Mouse (Mus musculus): ENCODE results near the gene Cers2.

Gene Cers2

GRCm38 (mm10) chr3:95289419-95289818 is 25.2 kb upstream of the Cers2 start:
- DNase-seq (ENCODE audit: low read depth, low spot score), result no peak

GRCm38 (mm10) chr3:95290156-95290555 is 24.4 kb upstream of the Cers2 start:
- DNase-seq (ENCODE audit: low read depth, low spot score), result peak; percentile 56

DNA sequence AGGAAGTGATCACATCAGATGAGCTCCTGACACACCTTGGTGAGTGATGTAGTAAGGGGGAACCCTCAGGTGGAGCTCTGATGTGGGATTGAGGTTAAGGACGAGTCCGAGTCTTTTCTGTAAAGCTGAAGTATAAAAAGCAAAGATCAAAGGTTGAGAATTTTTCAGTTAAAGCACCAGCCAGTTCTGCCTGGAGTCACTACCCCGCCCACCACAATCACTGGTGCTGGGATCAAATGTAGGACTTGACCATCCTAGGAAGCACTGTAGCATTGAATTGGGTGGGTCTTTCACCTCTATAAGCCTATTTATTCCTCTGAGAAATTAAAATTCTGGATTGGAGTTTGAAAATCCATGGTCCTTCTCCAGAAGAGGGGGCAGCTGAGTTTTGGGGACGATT is 23.6 kb upstream of the Cers2 start:
- DNase-seq (ENCODE audit: low read depth, low spot score), result no peak

- DNase-seq (ENCODE audit: low read depth, low spot score), result no peak
Measured at GRCm38 (mm10) chr3:95292899-95293298, 21.7 kb upstream of the Cers2 start.

- DNase-seq (ENCODE audit: low read depth, low spot score), result no peak
Measured at GRCm38 (mm10) chr3:95293537-95293936, 21.1 kb upstream of the Cers2 start.

GRCm38 (mm10) chr3:95294316-95294715 is 20.3 kb upstream of the Cers2 start:
- DNase-seq (ENCODE audit: low read depth, low spot score), result no peak

- DNase-seq (ENCODE audit: low read depth, low spot score), result no peak
Measured at GRCm38 (mm10) chr3:95294718-95295117, 19.9 kb upstream of the Cers2 start.

- peak; percentile 63 for DNase-seq (ENCODE audit: low read depth, low spot score)
Measured at GRCm38 (mm10) chr3:95295321-95296102, 19.1 kb upstream of the Cers2 start.

DNA sequence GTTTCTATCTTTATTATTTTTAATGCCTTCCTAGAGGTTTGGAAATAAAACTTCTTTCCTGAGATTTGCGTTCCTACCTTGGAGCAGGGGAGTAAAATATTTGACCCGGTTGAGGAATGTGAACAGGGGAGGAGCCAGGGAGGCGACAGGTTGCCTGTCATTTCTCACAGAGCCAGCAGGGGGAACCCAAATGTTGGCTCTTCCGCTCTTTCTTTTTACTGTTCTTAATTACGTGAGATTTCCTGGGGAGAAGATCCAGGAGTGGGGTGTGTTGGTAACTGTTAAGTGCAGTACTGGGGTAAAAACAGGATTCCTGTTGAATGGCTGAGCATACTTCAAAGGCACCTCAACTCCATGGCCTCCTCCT is 18.5 kb upstream of the Cers2 start:
- peak; percentile 88 for DNase-seq (ENCODE audit: low read depth, low spot score)

GRCm38 (mm10) chr3:95298018-95298417 is 16.6 kb upstream of the Cers2 start:
- DNase-seq (ENCODE audit: low read depth, low spot score), result no peak

GRCm38 (mm10) chr3:95301204-95301796 is 13.3 kb upstream of the Cers2 start:
- no peak for DNase-seq (ENCODE audit: low read depth, low spot score)

- no peak for DNase-seq (ENCODE audit: low read depth, low spot score)
Measured at GRCm38 (mm10) chr3:95306244-95306643, 8.3 kb upstream of the Cers2 start.

- DNase-seq (ENCODE audit: low read depth, low spot score), result no peak
Measured at GRCm38 (mm10) chr3:95307100-95307499, 7.5 kb upstream of the Cers2 start, which contains the start of gene Anxa9. Anxa9 (minus strand) TSS chr3:95307176.

DNA sequence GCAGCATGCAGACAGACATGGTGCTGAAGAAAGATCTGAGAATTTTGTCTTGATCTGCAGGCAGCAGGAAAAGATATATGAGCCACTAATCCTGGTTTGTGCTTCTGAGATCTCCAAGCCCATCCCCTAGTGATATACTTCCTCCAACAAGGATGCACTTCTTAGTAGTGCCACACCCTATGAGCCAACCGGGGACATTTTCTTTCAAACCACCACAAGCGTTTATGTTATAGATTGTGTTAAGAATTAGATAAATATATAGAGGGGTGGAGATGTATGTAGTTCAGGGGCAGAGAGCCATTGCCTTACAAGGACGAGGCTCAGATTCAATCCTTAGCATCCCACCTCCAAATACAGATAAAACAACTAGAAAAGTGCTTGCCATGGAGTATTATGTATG is 4.1 kb upstream of the Cers2 start:
- no peak for DNase-seq (ENCODE audit: low read depth, low spot score)

- DNase-seq (ENCODE audit: low read depth, low spot score), result peak; percentile 85
Measured at GRCm38 (mm10) chr3:95310968-95311882, 3.4 kb upstream of the Cers2 start.

- DNase-seq (ENCODE audit: low read depth, low spot score), result no peak
Measured at GRCm38 (mm10) chr3:95312623-95313022, 2.0 kb upstream of the Cers2 start.

DNA sequence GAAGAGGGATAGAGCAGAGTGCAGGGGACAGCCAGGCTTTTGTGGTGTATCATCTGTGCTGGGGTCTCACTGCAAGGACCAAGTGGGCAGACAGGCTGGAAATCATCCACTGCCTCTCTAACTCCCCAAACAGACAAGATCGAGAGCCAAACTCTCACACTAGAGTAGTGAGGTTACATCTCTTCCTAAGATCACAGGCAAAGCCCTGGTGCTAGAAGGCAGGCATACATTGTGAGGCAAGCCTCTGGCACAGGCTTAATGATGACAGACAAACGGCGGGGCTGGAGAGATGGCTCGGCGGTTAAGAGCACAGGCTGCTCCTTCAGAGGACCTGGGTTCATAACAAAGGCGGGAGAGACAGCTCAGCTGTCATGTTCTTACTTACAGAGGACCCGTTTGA is 1.1 kb upstream of the Cers2 start:
- DNase-seq (ENCODE audit: low read depth, low spot score), result no peak

DNA sequence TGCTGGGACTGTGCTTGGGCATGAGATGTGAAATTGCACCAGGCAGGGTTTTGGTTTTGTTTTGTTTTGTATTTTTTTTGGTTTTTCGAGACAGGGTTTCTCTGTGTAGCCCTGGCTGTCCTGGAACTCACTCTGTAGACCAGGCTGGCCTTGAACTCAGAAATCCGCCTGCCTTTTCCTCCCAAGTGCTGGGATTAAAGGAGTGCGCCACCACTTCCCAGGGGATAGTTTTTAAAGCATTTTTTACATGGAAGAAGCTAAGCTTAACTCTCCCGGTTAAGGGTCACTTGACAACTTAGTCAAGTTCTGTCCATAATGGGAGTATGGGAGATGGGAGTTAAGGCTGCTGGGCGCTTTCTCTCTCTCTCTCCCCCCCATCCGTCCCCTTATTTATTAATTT is 516 bp upstream of the Cers2 start:
- no peak for DNase-seq (ENCODE audit: low read depth, low spot score)

DNA sequence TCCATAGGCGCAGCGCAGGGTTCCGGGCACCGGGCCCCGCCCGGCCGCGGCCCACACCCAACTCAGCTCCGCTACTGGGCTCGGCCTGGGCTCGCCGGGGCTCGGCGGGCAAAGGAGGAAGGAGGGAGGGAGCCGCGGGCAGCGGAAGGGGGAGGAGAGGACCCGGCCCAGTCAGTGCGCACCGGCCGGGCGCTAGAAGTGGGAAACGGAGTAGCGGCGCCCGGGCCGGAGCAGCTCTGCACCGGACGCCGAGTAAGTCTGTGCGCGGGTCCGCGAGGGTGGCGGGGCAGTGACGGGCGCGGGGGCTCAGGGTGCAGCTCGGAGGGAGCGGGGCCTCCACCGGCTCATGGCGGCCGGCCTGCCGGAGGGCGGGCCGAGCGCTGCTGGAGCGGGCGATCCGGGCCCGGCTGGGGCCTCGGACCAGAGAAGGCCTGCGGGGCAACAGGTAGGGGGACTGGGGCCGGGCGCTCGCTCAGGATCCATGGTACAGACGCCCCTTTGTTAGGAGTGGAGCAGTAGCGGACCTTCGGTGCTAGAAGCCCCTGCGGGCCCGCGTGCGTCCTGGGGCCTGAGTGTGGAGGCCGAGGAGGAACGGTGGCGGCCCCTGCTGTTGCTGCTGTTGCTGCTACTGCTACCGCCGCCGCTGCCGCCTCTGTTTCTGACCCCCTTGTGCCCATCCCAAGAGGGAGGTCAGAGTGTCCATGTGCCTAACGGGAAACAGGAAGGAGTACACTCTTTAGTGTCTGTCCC is 678 bp downstream of the Cers2 start:
- peak; percentile 90 for DNase-seq (ENCODE audit: low read depth, low spot score)

DNA sequence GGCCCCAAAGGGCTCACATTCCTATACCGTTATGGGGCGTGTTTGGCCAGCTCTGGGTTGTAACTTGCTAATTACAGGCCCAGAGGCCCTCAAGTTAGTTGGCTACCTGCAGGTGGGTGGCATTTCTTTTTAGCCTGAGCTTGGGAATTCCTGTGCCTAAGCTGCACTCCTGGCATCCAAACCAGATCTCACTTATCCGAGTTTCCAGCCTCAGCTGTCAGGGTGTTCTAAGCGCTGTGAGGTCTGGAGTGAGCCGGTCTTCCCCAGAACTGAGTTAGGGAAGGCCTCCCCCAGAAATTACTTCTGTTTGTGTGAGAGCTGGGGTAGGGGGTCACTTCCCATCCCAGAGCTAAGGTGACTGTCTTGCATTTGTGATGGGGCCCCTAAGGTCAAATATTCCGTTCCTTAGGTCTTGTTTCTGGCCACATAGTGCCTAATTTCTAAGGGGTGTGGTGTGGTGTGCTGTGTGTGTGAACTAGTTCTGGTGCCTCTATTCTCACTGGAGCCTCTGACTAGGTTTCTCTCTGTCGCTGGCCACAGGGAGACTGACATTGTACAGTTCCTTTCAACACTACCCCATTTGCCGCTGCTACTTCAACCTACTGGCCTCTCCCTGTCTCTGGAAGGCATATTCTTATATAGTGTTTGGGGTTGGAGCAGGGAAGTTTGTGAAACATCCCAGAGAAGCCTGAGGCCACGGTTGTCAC is 1.4 kb downstream of the Cers2 start:
- DNase-seq (ENCODE audit: low read depth, low spot score), result no peak
